Mouse (Mus musculus) heart, adult 2 months (tissue): ENCODE measurements around the gene Mgat5. TPM values are rescaled to one million over a fixed set of nuclear protein-coding genes. Genes with fewer than 3 reads are reported as not detected.
A peak's percentile ranks its signal among the peaks of the same experiment; 100 is the strongest.

Experiments used
- DNase-seq, 2 experiments: peaks; one replicate each; pipeline ENCODE4 v3.0.0; 2021
- H3K27ac ChIP-seq: fragments of 200-600 bp; 2 replicates; pipeline ENCODE4 v1.8.1; 2022
- H3K27me3 ChIP-seq: fragments of 200-500 bp; 2 replicates; pipeline ENCODE4 v1.6.1; 2012; ENCODE audit warnings: mild to moderate bottlenecking, low read length, inconsistent platforms, mixed read lengths; ENCODE audit not compliant: control insufficient read depth, insufficient read depth
- H3K36me3 ChIP-seq: fragments of 200-500 bp; 2 replicates; pipeline ENCODE4 v1.6.1; 2012; ENCODE audit warnings: low read length, inconsistent platforms; ENCODE audit not compliant: control insufficient read depth, insufficient read depth
- H3K4me1 ChIP-seq: fragments of 200-500 bp; 2 replicates; pipeline ENCODE4 v1.6.1; 2011; ENCODE audit warnings: low read length; ENCODE audit not compliant: control insufficient read depth, insufficient read depth
- H3K4me3 ChIP-seq: fragments of 200-600 bp; 2 replicates; pipeline ENCODE4 v1.8.1; 2022
- H3K79me2 ChIP-seq: fragments of 200-500 bp; replicated peaks from 2 replicates; pipeline ENCODE4 v1.6.1; 2012; ENCODE audit warnings: mild to moderate bottlenecking, inconsistent platforms, low read length, moderate library complexity, mixed read lengths; ENCODE audit not compliant: control insufficient read depth, insufficient read depth
- H3K9ac ChIP-seq: fragments of 200-500 bp; 2 replicates; pipeline ENCODE4 v1.6.1; 2012; ENCODE audit warnings: low read depth, mild to moderate bottlenecking, control low read depth, inconsistent platforms, low read length, mixed read lengths
- CTCF ChIP-seq: fragments of 200-600 bp; IDR thresholded peaks from 2 replicates; pipeline ENCODE4 v1.8.1; 2022; ENCODE audit warnings: antibody characterized with exemption, mild to moderate bottlenecking, moderate library complexity
- EP300 ChIP-seq: fragments of 200-500 bp; IDR thresholded peaks from 2 replicates; pipeline ENCODE4 v1.6.1; 2011; ENCODE audit warnings: low read depth, low read length, control low read depth; ENCODE audit not compliant: insufficient read depth
- POLR2A ChIP-seq: fragments of 200-500 bp; IDR thresholded peaks from 2 replicates; pipeline ENCODE4 v1.6.1; 2011; ENCODE audit warnings: mild to moderate bottlenecking, low read depth, low read length, control low read depth; ENCODE audit not compliant: insufficient read depth
- WGBS: fragments of 180-500 bp; shearing (Covaris S2); methylation state at CpG from one replicate; pipeline ENCODE4 v1.1.7; 2018; 5-methylcytosine and 5-hydroxymethylcytosine counted together
- intact Hi-C: fragments of 180-260 bp; cut with DNase I; formaldehyde crosslinking; loops from one replicate; pipeline ENCODE4 v1.15.1; 2025
- polyA plus RNA-seq: library from polyadenylated mRNA; depleted of rRNA; stranded (reverse); fragments of >200 nt; gene quantifications from 2 replicates; pipeline ENCODE4 v1.2.3, GENCODE M21; 2012
- total RNA-seq, 2 experiments: library from RNA; stranded (reverse); gene quantifications; 2 replicates each; pipeline ENCODE4 v1.2.3; 2021

Mgat5 gene
- total and polyA plus RNA-seq, 3 experiments, result 5.6 to 16.7 (median 13.6) TPM

DNA sequence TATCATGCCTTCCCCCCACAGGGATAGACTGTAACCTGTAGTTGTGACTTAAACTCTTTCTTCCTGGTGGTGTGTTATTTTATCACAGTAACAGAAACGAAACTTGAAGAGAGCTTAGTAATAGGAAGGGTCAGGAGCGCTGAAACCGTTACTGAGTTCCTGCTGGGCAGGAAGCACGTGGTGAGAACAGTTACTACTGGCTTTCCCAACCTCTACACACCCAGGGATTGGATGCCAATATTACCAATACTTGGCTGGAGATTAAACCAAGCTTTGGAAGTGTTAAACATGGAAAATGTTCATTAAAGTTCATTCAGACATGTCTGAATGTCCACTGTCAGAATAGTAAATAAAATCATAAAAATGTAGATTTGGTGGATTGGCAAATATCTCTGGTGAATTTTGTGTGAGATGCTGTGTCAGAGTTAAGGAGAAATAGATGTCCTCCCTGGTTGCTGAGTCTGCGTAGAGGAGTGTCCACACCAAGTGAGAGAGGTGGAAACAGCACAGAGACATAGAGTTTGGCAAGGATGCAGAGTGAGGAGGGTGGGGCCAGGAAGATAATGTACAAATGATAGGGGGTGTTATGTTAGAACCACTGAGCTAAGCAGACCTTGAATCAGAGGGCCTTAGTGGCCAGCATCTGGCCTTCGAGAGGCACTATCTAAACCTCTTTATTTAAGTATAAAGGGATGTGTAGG is 38.2 kb downstream of the Mgat5 start:
- intact Hi-C loops, result no loop called here
- no peaks in the 10 kb centered on the region for H3K36me3 ChIP-seq
- DNase-seq, result no peak
- H3K79me2 ChIP-seq, result peaks cover 4% of the 10 kb centered on the region
- peak overlapping the region; percentile 15 for H3K27ac ChIP-seq
- H3K9ac ChIP-seq, result 0 out of 2 replicates have a peak overlapping the region, but pooled peaks have one; percentile 9
- H3K4me1 ChIP-seq, result peaks cover 17% of the 10 kb centered on the region
- H3K4me3 ChIP-seq, result peak overlapping the region; percentile 24; the same call in 1 of the 2 replicates
- WGBS, result 38% methylated on average over 6 of the region's 6 CpGs
- H3K27me3 ChIP-seq, result no peaks in the 10 kb centered on the region
- no peak for TF ChIP-seq POLR2A

DNA sequence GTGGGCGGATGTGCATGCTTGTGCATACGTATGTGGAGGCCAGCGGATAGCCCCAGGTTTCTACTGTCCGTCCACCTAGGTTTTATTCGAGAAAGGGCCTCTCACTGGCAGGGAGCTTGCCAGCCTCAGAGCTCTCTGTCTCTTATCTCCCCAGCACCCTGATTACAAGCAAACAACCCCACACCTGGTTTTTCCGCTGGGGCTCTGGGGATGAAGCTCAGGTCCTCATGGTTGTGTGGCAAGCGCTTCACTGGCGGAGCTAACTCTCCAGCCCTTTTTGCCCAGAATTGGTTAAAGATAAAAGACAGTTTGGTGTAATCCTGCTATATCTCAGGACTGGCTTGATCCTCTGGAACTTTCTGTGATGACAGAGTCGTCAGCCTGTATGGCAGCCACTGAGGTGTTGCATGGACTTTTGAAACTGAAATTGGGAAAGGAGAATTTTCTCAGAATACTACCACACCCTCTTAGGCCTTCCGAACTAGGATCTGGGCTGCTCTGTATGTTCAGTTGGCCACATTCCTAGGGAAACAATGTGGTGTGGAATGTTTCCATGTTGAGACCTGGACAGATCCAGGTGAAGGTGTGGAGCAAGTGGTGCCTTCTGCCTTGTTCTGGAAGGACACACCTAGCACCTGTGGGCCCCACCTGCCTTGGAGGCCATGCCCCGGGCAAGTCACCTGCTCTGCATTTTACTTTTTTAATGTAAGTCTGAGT is 39.4 kb downstream of the Mgat5 start:
- no peaks in the 10 kb centered on the region for H3K36me3 ChIP-seq
- WGBS, result 86% methylated on average over 11 of the region's 11 CpGs
- intact Hi-C loops, result no loop called here

DNA sequence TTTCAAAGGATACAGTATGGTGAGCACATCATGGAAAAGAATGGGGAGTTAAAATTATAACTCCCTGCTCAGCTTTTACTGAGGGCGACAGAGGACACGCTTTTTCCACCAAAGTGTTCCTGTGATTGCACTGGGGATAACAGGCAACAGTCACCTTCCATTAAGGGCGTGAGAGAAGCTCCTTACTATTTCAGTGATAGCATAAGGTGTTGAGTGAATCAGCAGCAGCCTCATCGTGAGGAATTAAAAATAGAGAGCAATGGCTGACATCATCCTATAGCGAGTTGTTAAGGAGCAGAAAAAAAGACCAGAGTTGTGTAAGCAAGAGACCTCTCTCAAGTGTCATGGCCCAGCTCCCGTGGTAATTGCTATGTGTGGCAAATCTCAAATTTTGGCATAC is 41.3 kb downstream of the Mgat5 start:
- H3K9ac ChIP-seq, result no peak overlapping the region
- H3K27me3 ChIP-seq, result no peaks in the 10 kb centered on the region
- H3K79me2 ChIP-seq, result peaks cover 4% of the 10 kb centered on the region
- DNase-seq, result no peak
- no peaks in the 10 kb centered on the region; the same call in 1 of the 2 replicates for H3K36me3 ChIP-seq
- H3K4me3 ChIP-seq, result no peak overlapping the region
- no peak overlapping the region for H3K27ac ChIP-seq
- TF ChIP-seq CTCF (no peak), POLR2A (no peak), EP300 (no peak)
- intact Hi-C loops, result no loop called here
- H3K4me1 ChIP-seq, result peaks cover 9% of the 10 kb centered on the region
- 60% methylated on average over 6 of the region's 6 CpGs for WGBS

More for the DNA sequence above, 39.4 kb downstream of the Mgat5 start:
- H3K4me3 ChIP-seq, result no peak overlapping the region
- no peak for DNase-seq
- no peak for TF ChIP-seq EP300
- H3K9ac ChIP-seq, result no peak overlapping the region
- no peaks in the 10 kb centered on the region for H3K27me3 ChIP-seq
- H3K79me2 ChIP-seq, result peaks cover 4% of the 10 kb centered on the region
- peaks cover 16% of the 10 kb centered on the region for H3K4me1 ChIP-seq
- no peak overlapping the region for H3K27ac ChIP-seq

DNA sequence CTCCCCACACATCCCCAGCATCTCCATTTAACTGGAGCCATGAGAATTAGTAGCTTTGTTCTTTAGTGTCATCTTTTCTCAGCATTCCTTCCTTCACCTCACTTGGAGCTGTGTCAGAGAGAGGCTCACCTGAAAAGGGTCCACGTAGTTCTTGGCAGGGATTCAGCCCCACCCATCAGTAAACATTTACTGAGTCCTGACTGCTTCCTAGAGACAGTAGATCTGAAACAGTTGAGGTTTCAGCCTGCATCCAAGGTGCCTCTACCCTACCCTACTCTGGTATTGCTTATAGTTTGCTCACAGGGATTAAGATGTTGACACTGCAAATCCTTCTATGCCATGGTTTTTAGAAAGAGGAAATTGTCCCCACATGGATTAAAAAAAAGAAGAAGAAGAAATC is 43.6 kb downstream of the Mgat5 start:
- intact Hi-C loops, result no loop called here
- H3K79me2 ChIP-seq, result peaks cover 4% of the 10 kb centered on the region
- WGBS, result 59% methylated on average over 1 of the region's 1 CpGs
- no peak overlapping the region for H3K4me3 ChIP-seq
- H3K4me1 ChIP-seq, result peaks cover 2% of the 10 kb centered on the region
- no peaks in the 10 kb centered on the region for H3K27me3 ChIP-seq
- no peak overlapping the region for H3K27ac ChIP-seq
- H3K36me3 ChIP-seq, result no peaks in the 10 kb centered on the region; the same call in 1 of the 2 replicates
- TF ChIP-seq CTCF, result no peak
- no peak for TF ChIP-seq EP300
- no peak for TF ChIP-seq POLR2A
- no peak for DNase-seq
- no peak overlapping the region for H3K9ac ChIP-seq

DNA sequence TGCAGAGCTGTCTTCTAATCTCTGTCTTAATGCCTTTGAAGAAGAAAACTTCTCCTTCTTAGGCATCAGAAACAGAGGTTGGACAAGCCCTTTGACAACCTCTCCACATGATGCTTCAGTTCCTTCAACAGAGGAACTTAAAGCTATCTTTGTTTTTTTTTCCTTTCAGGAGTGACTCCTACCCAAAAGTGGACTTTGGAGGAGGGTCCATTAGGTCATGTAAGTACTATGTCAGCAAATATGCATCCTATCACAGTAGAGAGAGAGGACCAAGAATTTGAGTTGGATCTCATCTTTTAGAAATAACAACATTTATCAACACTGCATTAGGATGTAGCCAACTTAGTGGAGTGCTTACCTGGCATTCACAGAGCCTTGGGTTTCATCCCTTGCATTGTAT is 44.8 kb downstream of the Mgat5 start:
- intact Hi-C loops, result no loop called here
- H3K27ac ChIP-seq, result no peak overlapping the region
- no peak for TF ChIP-seq EP300
- TF ChIP-seq CTCF, result no peak
- H3K36me3 ChIP-seq, result no peaks in the 10 kb centered on the region; the same call in 1 of the 2 replicates
- peaks cover 4% of the 10 kb centered on the region for H3K79me2 ChIP-seq
- no peak overlapping the region for H3K4me3 ChIP-seq
- no peaks in the 10 kb centered on the region; the same call in 1 of the 2 replicates for H3K4me1 ChIP-seq
- H3K27me3 ChIP-seq, result no peaks in the 10 kb centered on the region
- no peak for DNase-seq
- no peak overlapping the region for H3K9ac ChIP-seq

DNA sequence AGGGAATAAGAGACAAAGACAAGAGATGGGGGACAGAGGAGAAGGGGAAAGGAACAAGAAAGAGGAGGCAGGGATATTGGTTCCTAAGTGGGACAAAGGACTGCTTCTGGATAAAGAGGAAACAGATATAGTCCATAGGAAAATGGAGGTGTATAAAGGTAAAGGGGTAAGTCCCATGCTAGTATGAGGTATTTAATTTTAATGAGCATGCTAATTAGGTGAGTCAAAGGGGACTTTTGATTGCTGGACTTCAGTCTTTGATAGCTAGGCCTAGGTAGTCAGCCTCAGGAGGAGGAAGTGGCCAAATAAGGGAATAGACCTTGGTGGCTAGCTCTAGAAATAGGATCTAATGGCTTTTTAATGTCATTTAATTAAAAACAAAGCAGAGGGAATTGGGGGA is 45.5 kb downstream of the Mgat5 start:
- Histone ChIP-seq H3K4me1 (no peaks in the 10 kb centered on the region; the same call in 1 of the 2 replicates), H3K36me3 (no peaks in the 10 kb centered on the region; the same call in 1 of the 2 replicates), H3K79me2 (peaks cover 4% of the 10 kb centered on the region), H3K27ac (no peak overlapping the region), H3K9ac (no peak overlapping the region), H3K4me3 (no peak overlapping the region), H3K27me3 (no peaks in the 10 kb centered on the region)
- intact Hi-C loops, result no loop called here
- TF ChIP-seq CTCF (no peak), POLR2A (no peak), EP300 (no peak)
- DNase-seq, result no peak
